Mouse (Mus musculus): ENCODE measurements around the gene Fgd2.

DNA sequence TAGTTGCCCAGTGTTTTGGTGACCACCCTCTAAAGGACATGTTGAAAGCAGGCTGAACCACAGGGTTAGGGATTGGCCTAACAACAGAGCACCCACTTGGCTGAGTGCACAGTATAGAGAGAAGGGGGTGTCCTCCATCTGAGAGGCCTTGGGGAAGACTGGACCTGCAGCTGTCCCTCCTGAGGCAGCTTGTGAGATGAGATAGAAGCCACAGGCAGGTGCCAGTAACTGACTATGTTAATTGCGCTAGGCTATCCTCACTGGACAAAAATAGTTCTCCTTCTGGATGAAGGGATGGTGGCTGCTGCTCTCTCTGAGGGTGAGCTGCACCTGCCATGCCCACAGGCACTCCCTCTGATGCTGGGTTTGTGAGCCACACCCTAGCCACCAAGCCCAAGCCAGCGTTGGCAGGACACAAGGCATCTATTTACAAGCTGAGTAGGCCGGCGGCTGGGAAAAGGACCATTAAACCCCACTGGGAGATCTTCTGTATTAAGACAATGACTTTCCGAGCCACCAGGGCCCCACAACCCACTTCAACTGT is 49.2 kb downstream of the Fgd2 start:
- TF ChIP-seq CTCF (IDR thresholded peaks at IDR 0.05; ENCODE audit: low read depth), result no peak
- TF ChIP-seq EP300 (IDR thresholded peaks at IDR 0.05; ENCODE audit: low read depth), result no peak

All from heart, postnatal 0 days (tissue).